28 mouse cellular contexts compared by ENCODE assay signal in the genomic region with DNA sequence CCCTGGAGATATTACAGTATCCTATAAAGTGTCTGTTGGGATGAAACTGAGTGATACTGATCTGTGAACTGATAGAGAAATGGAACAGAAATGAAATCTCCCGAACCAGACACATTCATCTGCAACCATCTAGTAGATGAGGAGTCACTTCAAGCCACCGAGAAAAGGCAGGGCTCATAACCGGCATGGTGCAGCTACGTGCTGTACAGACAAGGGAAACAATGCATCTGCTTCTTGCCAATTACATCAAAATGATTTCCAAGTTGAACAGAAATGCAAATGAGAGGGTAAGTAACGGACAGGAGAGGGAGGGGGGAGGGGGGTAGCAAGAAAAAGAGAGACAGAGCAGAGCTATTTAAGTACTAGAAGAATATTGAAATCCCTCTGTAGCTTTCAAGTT. TPM values are rescaled to one million over a fixed set of nuclear protein-coding genes. Genes with fewer than 3 reads are reported as not detected.
DNase-seq lines count a peak whose midpoint lies in the region; ATAC-seq lines count a peak whose summit lies in the region.
"Had no signal": no experiment of that assay in that cellular context is flagged by ENCODE, and none has a peak within 500 bp of the region (broad histone marks: within the 10 kb centered on the region; RNA-seq: fewer than 3 reads in every experiment).

No protein-coding gene starts in this region.

- WGBS in hindbrain, embryonic 13.5 days: 26% methylated on average over 5 of the region's 5 CpGs
- WGBS in hindbrain, embryonic 11.5 days: 61% methylated on average over 5 of the region's 5 CpGs
- WGBS in neural tube, embryonic 13.5 days: 29% methylated on average over 5 of the region's 5 CpGs
- 15% methylated on average over 5 of the region's 5 CpGs for WGBS in midbrain, embryonic 14.5 days
- WGBS in limb, embryonic 10.5 days: 85% methylated on average over 5 of the region's 5 CpGs

- peak overlapping the region; percentile 67 for H3K27ac ChIP-seq in hindbrain, embryonic 13.5 days
- no peak overlapping the region for H3K27ac ChIP-seq in hindbrain, embryonic 11.5 days (ENCODE audit: low read depth, low read length)
- H3K27ac ChIP-seq in neural tube, embryonic 13.5 days (replicated peaks): 0 out of 2 replicates have a peak overlapping the region, but pooled peaks have one; percentile 18
- no peak overlapping the region for H3K27ac ChIP-seq in midbrain, embryonic 14.5 days (replicated peaks; ENCODE audit: low read depth, low read length)
- H3K27ac ChIP-seq in limb, embryonic 10.5 days: no peak overlapping the region
- H3K27ac ChIP-seq: liver, embryonic 14.5 days; macrophage; neural tube, embryonic 12.5 days; stomach, embryonic 15.5 days had no signal

- H3K27me3 ChIP-seq in hindbrain, embryonic 13.5 days: no peaks in the 10 kb centered on the region
- H3K27me3 ChIP-seq in hindbrain, embryonic 11.5 days (ENCODE audit: control insufficient read depth, insufficient read depth, low read length): no peaks in the 10 kb centered on the region
- H3K27me3 ChIP-seq in neural tube, embryonic 13.5 days: no peaks in the 10 kb centered on the region
- no peaks in the 10 kb centered on the region for H3K27me3 ChIP-seq in midbrain, embryonic 14.5 days (ENCODE audit: control insufficient read depth, insufficient read depth, low read length)
- no peaks in the 10 kb centered on the region for H3K27me3 ChIP-seq in limb, embryonic 10.5 days (ENCODE audit: low read depth, poor library complexity, severe bottlenecking)
- H3K27me3 ChIP-seq: neural tube, embryonic 12.5 days; stomach, embryonic 15.5 days had no signal

- peaks cover 28% of the 10 kb centered on the region for H3K4me1 ChIP-seq in hindbrain, embryonic 13.5 days (replicated peaks)
- no peaks in the 10 kb centered on the region for H3K4me1 ChIP-seq in hindbrain, embryonic 11.5 days (replicated peaks; ENCODE audit: control insufficient read depth, insufficient read depth, low read length)
- peaks cover 15% of the 10 kb centered on the region for H3K4me1 ChIP-seq in neural tube, embryonic 13.5 days (replicated peaks)
- peaks cover 3% of the 10 kb centered on the region; the same call in 1 of the 2 replicates for H3K4me1 ChIP-seq in midbrain, embryonic 14.5 days (ENCODE audit: control insufficient read depth, insufficient read depth, low read length)
- H3K4me1 ChIP-seq in limb, embryonic 10.5 days: no peaks in the 10 kb centered on the region
- H3K4me1 ChIP-seq: stomach, embryonic 15.5 days had no signal

- no peaks in the 10 kb centered on the region for H3K36me3 ChIP-seq in hindbrain, embryonic 13.5 days
- H3K36me3 ChIP-seq in hindbrain, embryonic 11.5 days (ENCODE audit: control insufficient read depth, insufficient read depth, low read length): no peaks in the 10 kb centered on the region
- H3K36me3 ChIP-seq in neural tube, embryonic 13.5 days: no peaks in the 10 kb centered on the region
- H3K36me3 ChIP-seq in midbrain, embryonic 14.5 days (ENCODE audit: control insufficient read depth, insufficient read depth, low read length): no peaks in the 10 kb centered on the region
- H3K36me3 ChIP-seq in limb, embryonic 10.5 days: no peaks in the 10 kb centered on the region
- H3K36me3 ChIP-seq: neural tube, embryonic 12.5 days; stomach, embryonic 15.5 days had no signal

- ATAC-seq in hindbrain, embryonic 13.5 days (ENCODE audit: low FRiP score): peak; percentile 49; the same call in 1 of the 2 replicates
- no peak for ATAC-seq in hindbrain, embryonic 11.5 days (ENCODE audit: low FRiP score)
- ATAC-seq in neural tube, embryonic 13.5 days (ENCODE audit: low read depth): no peak
- ATAC-seq in midbrain, embryonic 14.5 days (ENCODE audit: low FRiP score, low TSS enrichment): no peak
- ATAC-seq: inflammation-experienced regulatory T-cells, adult 6 months had no signal

- H3K4me2 ChIP-seq in hindbrain, embryonic 13.5 days: 0 out of 2 replicates have a peak overlapping the region, but pooled peaks have one; percentile 4
- H3K4me2 ChIP-seq in hindbrain, embryonic 11.5 days (replicated peaks; ENCODE audit: low read depth, low read length): no peak overlapping the region
- no peak overlapping the region for H3K4me2 ChIP-seq in neural tube, embryonic 13.5 days
- H3K4me2 ChIP-seq in midbrain, embryonic 14.5 days (ENCODE audit: low read length): peak overlapping the region; percentile 25
- H3K4me2 ChIP-seq: heart, embryonic 11.5 days; neural tube, embryonic 12.5 days; stomach, embryonic 15.5 days had no signal

- H3K4me3 ChIP-seq in hindbrain, embryonic 13.5 days: no peak overlapping the region
- no peak overlapping the region for H3K4me3 ChIP-seq in hindbrain, embryonic 11.5 days (ENCODE audit: low read depth, low read length)
- H3K4me3 ChIP-seq in neural tube, embryonic 13.5 days: no peak overlapping the region
- H3K4me3 ChIP-seq in midbrain, embryonic 14.5 days (replicated peaks; ENCODE audit: low read depth, low read length): no peak overlapping the region
- H3K4me3 ChIP-seq in limb, embryonic 10.5 days: no peak overlapping the region
- H3K4me3 ChIP-seq: erythroblast, embryonic 14.5 days; neural tube, embryonic 12.5 days; stomach, embryonic 15.5 days had no signal

- no peak for DNase-seq in hindbrain, embryonic 11.5 days (ENCODE audit: low spot score)
- no peak for DNase-seq in neural tube, embryonic 10.5 days (ENCODE audit: extremely low spot score, low spot score)
- DNase-seq in midbrain, embryonic 14.5 days: peak; percentile 35
- no peak for DNase-seq in limb, embryonic 10.5 days (ENCODE audit: low spot score)
- DNase-seq in thymus, postnatal 36 days: no peak
- DNase-seq: adrenal gland, postnatal 25 days; B cell, adult 2 months; cerebellum, adult 18-20 months; cerebellum, postnatal 10 days; gastrocnemius, postnatal 14 days; heart, adult 18-20 months; heart, postnatal 36 days; kidney, adult 11 months; kidney, postnatal 14 days; layer of hippocampus, adult 9-11 months; liver; lung, adult 2 months; lung, postnatal 10 days; right cerebral cortex, postnatal 25 days had no signal

- no peaks in the 10 kb centered on the region for H3K9me3 ChIP-seq in hindbrain, embryonic 13.5 days
- no peaks in the 10 kb centered on the region for H3K9me3 ChIP-seq in hindbrain, embryonic 11.5 days (ENCODE audit: control insufficient read depth, low read length)
- no peaks in the 10 kb centered on the region for H3K9me3 ChIP-seq in neural tube, embryonic 13.5 days
- no peaks in the 10 kb centered on the region for H3K9me3 ChIP-seq in midbrain, embryonic 14.5 days (ENCODE audit: control insufficient read depth, low read length)
- H3K9me3 ChIP-seq in limb, embryonic 10.5 days (replicated peaks): no peaks in the 10 kb centered on the region
- H3K9me3 ChIP-seq: neural tube, embryonic 12.5 days; stomach, embryonic 15.5 days had no signal

- no peak overlapping the region for H3K9ac ChIP-seq in hindbrain, embryonic 13.5 days
- H3K9ac ChIP-seq in hindbrain, embryonic 11.5 days (ENCODE audit: low read depth, low read length): no peak overlapping the region
- H3K9ac ChIP-seq in neural tube, embryonic 13.5 days: no peak overlapping the region
- H3K9ac ChIP-seq in midbrain, embryonic 14.5 days (replicated peaks; ENCODE audit: low read length): no peak overlapping the region
- H3K9ac ChIP-seq: liver, embryonic 14.5 days; neural tube, embryonic 12.5 days; stomach, embryonic 15.5 days had no signal

RNA-seq across cellular contexts. Expression of gene Nsmce3, which starts 47.9 kb away (rescaled TPM):
- polyA plus RNA-seq in hindbrain, embryonic 13.5 days (2015; fragmentation: Nextera tagmentation; extraction: Ambion mirVana): 10.2 and 10.8 TPM in 2 replicates
- polyA plus RNA-seq in hindbrain, embryonic 11.5 days (2014; fragmentation: Nextera tagmentation; extraction: Ambion mirVana): 12.3 and 12.8 TPM in 2 replicates
- 9.7 and 10.4 TPM in 2 replicates for polyA plus RNA-seq in neural tube, embryonic 13.5 days (2015; fragmentation: Nextera tagmentation; extraction: Ambion mirVana)
- polyA plus RNA-seq in midbrain, embryonic 14.5 days (2014; fragmentation: Nextera tagmentation; extraction: Ambion mirVana): 10.7 and 12.3 TPM in 2 replicates
- 9.9 and 10.2 TPM in 2 replicates for polyA plus RNA-seq in limb, embryonic 10.5 days (2016; fragmentation: Nextera tagmentation; extraction: Ambion mirVana)

Comparison
In these comparisons a context has a peak if more than half of its experiments do, and no peak if none do; other contexts are left out.
1. H3K27ac ChIP-seq: peak in hindbrain, embryonic 13.5 days (single experiment) and neural tube, embryonic 13.5 days (single experiment); none in hindbrain, embryonic 11.5 days (single experiment), midbrain, embryonic 14.5 days (single experiment) and limb, embryonic 10.5 days (single experiment).
2. H3K4me2 ChIP-seq: peak in hindbrain, embryonic 13.5 days (single experiment) and midbrain, embryonic 14.5 days (single experiment); none in hindbrain, embryonic 11.5 days (single experiment) and neural tube, embryonic 13.5 days (single experiment).